Mouse (Mus musculus) liver, embryonic 15.5 days (tissue): ENCODE measurements around the gene Tbc1d4. TPM values are rescaled to one million over a fixed set of nuclear protein-coding genes. Genes with fewer than 3 reads are reported as not detected.

ENCODE experiments used
- ATAC-seq: fragments of 200-750 bp; cut with Nextera tagmentation; 2 replicates; pipeline ENCODE4 v1.8.0; 2017; ENCODE audit warnings: moderate number of reproducible peaks, mild to moderate bottlenecking, moderate library complexity; ENCODE audit not compliant: insufficient read depth
- H3K27ac ChIP-seq: fragments of 300-500 bp; sonication (generic); replicated peaks from 2 replicates; pipeline ENCODE4 v1.5.1; 2015; ENCODE audit warnings: mild to moderate bottlenecking, inconsistent platforms
- H3K27me3 ChIP-seq: fragments of 300-500 bp; sonication (generic); 2 replicates; pipeline ENCODE4 v1.6.1; 2015; ENCODE audit warnings: mild to moderate bottlenecking, inconsistent platforms
- H3K36me3 ChIP-seq: fragments of 300-500 bp; sonication (generic); replicated peaks from 2 replicates; pipeline ENCODE4 v1.6.1; 2015; ENCODE audit warnings: moderate library complexity, mild to moderate bottlenecking, inconsistent platforms
- H3K4me1 ChIP-seq: fragments of 300-500 bp; sonication (generic); replicated peaks from 2 replicates; pipeline ENCODE4 v1.6.1; 2015; ENCODE audit warnings: inconsistent platforms
- H3K4me2 ChIP-seq: fragments of 300-500 bp; sonication (generic); 2 replicates; pipeline ENCODE4 v1.6.1; 2015; ENCODE audit warnings: moderate library complexity, mild to moderate bottlenecking, inconsistent platforms
- H3K4me3 ChIP-seq: fragments of 300-500 bp; sonication (generic); replicated peaks from 2 replicates; pipeline ENCODE4 v1.5.1; 2015; ENCODE audit warnings: mild to moderate bottlenecking, inconsistent platforms
- H3K9ac ChIP-seq: fragments of 300-500 bp; sonication (generic); 2 replicates; pipeline ENCODE4 v1.6.1; 2015; ENCODE audit warnings: moderate library complexity, mild to moderate bottlenecking, inconsistent platforms
- H3K9me3 ChIP-seq: fragments of 300-500 bp; sonication (generic); replicated peaks from 2 replicates; pipeline ENCODE4 v1.6.1; 2016; ENCODE audit warnings: inconsistent platforms
- WGBS: fragments of 180-500 bp; shearing (Covaris S2); methylation state at CpG from one replicate; pipeline ENCODE4 v1.1.7; 2015; ENCODE audit warnings: mixed read lengths; ENCODE audit not compliant: insufficient replicate concordance; 5-methylcytosine and 5-hydroxymethylcytosine counted together
- polyA plus RNA-seq: library from polyadenylated mRNA; unstranded; fragments of >200 nt; fragmentation: Nextera tagmentation; extraction: Ambion mirVana; gene quantifications from 2 replicates; pipeline ENCODE4 v1.2.1, GENCODE M21; 2015

The Tbc1d4 gene
- polyA plus RNA-seq, 1 experiment from 2014 or later = 2.1 TPM

DNA sequence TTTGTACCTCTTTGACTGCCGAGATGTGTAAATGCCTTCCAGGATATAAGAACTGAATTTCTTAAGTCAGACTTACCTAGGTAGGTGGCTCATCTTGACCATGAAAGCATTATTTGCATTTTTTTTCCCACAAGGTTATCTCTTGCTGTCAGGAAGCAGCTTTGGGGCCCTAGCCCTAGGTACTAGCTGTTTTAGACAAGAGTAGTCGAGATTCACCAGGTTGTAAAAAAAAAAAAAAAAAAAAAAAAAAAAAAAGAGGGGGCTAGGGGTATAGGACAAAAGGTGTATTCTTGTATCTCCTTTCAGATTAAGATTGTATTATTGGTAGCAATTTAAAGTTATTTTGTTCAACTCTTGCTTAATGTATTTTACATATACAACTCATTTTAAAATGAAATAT is 21.6 kb upstream of the Tbc1d4 start:
- Histone ChIP-seq H3K4me3 (no peak overlapping the region), H3K36me3 (peaks cover 11% of the 10 kb centered on the region; the same call in 1 of the 2 replicates), H3K9ac (no peak overlapping the region), H3K4me1 (no peaks in the 10 kb centered on the region), H3K27me3 (no peaks in the 10 kb centered on the region), H3K9me3 (no peaks in the 10 kb centered on the region), H3K4me2 (no peak overlapping the region), H3K27ac (no peak overlapping the region)
- 62% methylated on average over 2 of the region's 2 CpGs for WGBS
- ATAC-seq = no peak

DNA sequence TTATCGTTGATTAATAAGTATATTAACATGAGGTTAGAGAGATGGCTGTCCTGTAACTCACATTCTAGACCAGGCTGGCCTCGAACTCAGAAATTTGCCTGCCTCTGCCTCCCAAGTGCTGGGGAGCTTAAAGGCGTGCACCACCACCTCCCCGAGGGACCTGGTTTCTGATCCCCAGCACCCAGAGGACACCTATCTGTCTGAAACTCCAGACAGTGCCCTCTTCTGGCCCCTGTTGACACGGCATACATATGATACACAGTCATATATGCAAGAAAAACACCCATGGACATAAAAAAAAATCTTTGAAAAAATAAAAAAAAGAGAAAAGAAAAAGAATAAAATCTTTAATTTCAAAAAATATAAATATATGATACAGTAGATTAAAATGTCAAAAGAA is 8.7 kb upstream of the Tbc1d4 start:
- Histone ChIP-seq H3K4me3 (no peak overlapping the region), H3K9me3 (no peaks in the 10 kb centered on the region), H3K27me3 (no peaks in the 10 kb centered on the region; the same call in 1 of the 2 replicates), H3K36me3 (no peaks in the 10 kb centered on the region), H3K27ac (no peak overlapping the region), H3K4me1 (no peaks in the 10 kb centered on the region), H3K4me2 (no peak overlapping the region), H3K9ac (no peak overlapping the region)
- WGBS = 64% methylated on average over 5 of the region's 5 CpGs
- ATAC-seq = no peak

DNA sequence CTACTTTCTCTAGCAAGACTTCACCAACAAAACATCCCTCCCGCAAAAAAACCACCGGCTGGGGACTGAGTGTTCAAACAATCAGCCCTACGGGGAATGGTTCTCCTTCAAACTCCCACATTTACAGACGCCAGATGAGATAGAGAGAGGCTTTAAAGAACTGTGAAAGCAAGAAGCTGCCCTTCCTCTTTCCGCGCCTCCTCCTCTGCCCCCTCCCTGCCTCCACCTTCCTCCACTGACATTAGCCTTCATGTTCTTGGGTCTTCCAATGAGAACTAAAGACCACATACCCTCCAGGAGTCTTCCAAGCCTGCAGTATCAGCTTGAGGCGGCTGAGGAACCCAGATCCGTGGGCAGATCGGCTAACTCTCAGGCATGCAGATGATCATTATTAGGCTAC is 7.2 kb upstream of the Tbc1d4 start:
- H3K9me3 ChIP-seq = no peaks in the 10 kb centered on the region
- no peak for ATAC-seq
- H3K27me3 ChIP-seq = no peaks in the 10 kb centered on the region; the same call in 1 of the 2 replicates
- no peaks in the 10 kb centered on the region for H3K36me3 ChIP-seq
- no peak overlapping the region for H3K27ac ChIP-seq
- no peak overlapping the region for H3K4me3 ChIP-seq
- no peak overlapping the region for H3K9ac ChIP-seq
- WGBS = 28% methylated on average over 9 of the region's 9 CpGs
- no peak overlapping the region for H3K4me2 ChIP-seq
- H3K4me1 ChIP-seq = no peaks in the 10 kb centered on the region

DNA sequence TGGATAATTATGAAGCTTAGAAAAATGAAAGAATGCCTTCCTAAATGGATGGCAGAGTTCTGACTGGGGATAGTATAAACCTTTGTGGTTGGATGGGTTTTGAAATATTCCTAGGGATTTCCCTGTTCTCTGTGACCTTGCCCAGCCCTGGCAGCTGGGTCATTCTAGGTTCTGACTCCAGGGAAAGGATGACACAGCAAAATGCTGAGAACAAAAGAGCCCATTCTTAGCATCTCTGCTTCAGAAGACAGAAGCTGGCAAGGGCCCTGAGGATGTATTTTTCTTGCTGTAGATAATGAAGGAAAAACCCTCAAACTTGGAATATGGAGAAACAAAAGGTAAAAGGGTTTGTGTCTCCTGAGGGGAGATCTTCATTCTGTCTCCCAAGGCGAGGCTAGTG is 4.2 kb upstream of the Tbc1d4 start:
- Histone ChIP-seq H3K36me3 (no peaks in the 10 kb centered on the region), H3K27me3 (peaks cover 14% of the 10 kb centered on the region), H3K27ac (no peak overlapping the region), H3K9me3 (no peaks in the 10 kb centered on the region), H3K4me2 (no peak overlapping the region), H3K4me1 (0 out of 2 replicates have a peak, but pooled peaks cover 3% of the 10 kb centered on the region), H3K4me3 (no peak overlapping the region), H3K9ac (no peak overlapping the region)
- no peak for ATAC-seq
- WGBS = 47% methylated on average over 1 of the region's 1 CpGs

DNA sequence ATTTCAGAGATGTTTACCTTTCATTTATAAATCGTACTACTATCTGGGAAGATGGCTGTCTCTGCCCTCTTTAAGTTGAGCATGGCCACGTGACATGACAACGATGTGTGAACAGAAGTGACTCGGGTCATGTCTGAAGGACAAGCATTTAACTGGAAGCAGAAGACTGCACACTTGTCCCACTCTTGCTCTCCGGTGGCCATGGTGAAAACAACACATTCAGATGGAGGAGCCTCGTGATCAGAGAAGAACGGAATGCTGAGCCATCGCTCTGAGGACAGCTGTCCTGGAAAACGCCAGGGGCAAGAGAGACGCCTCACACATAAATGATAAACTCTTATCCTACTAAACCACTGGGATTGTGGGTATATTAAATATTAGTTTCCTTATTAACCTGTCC is 1.7 kb upstream of the Tbc1d4 start:
- Histone ChIP-seq H3K9me3 (no peaks in the 10 kb centered on the region), H3K4me3 (no peak overlapping the region), H3K36me3 (no peaks in the 10 kb centered on the region), H3K27me3 (peaks cover 29% of the 10 kb centered on the region), H3K27ac (no peak overlapping the region), H3K4me2 (no peak overlapping the region), H3K4me1 (peaks cover 8% of the 10 kb centered on the region; the same call in 1 of the 2 replicates), H3K9ac (no peak overlapping the region)
- no peak for ATAC-seq
- 68% methylated on average over 10 of the region's 10 CpGs for WGBS

DNA sequence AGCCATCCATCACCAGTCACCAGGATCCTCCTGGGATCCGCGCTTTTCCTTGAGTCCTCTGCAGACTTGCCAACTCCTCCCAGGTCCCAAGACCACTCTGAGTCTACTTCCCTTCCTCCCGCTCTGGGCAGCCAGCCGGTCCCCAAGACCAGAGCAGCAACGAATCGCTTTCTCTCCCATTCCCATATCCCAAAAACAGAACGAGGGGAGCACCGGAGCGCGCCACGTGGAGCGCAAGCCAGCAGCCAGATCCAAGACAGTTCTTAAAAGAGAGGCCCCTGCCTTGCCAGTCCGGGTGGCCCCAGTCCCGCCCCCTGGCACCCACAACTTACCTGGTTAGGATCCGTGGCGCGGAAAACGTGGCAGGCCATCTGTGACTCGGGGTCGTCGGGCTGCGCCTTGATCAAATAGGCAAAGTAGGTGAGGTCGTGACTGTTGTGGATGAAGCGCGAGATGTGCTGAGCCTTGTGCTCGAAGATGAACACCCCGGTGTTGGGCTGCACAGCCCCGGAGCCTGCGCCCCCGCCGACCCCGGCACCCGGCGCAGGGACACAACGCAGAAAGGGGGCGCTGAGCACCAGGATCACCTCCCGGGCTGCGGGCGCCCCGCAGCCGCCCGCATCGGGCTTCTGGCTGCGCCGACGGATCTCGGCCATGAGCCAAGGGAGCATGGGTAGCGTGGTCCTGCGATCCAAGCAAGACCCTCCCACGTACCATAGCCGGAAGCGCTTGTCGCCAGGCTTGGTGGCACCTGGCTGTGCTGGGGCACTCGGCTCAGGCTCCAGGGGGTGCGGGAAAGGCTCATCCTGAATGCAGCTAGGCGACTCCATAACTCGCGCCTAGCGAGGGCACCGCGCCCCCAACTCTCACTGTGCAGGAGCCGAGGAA is 1.1 kb downstream of the Tbc1d4 start:
- H3K27ac ChIP-seq = no peak overlapping the region
- no peaks in the 10 kb centered on the region for H3K9me3 ChIP-seq
- peaks cover 8% of the 10 kb centered on the region; the same call in 1 of the 2 replicates for H3K4me1 ChIP-seq
- H3K4me3 ChIP-seq = peak overlapping the region; percentile 57
- peak overlapping the region; percentile 72 for H3K4me2 ChIP-seq
- ATAC-seq = peak; percentile 32; the same call in 1 of the 2 replicates
- WGBS = under 1% methylated on average over 62 of the region's 62 CpGs
- H3K27me3 ChIP-seq = peaks cover 29% of the 10 kb centered on the region
- H3K36me3 ChIP-seq = no peaks in the 10 kb centered on the region
- 0 out of 2 replicates have a peak overlapping the region, but pooled peaks have one; percentile 12 for H3K9ac ChIP-seq

DNA sequence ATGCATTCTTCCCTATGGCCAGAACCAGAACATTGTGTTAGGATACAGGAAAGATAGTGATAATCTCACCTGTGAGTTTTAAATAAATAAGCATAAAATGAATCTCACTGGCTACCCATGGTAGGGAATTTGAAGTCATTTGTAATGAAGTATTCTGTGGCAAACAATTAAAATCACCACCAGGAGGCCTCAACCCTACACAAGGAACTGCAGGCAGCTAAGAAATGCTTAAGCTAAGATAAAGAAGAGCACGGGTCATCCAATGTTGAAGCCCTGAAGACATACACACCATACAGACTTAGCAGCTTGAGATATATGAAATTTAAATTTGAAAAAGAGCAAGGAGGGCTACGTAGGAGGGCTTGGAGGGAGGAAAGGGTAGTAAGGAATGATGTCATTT is 3.1 kb downstream of the Tbc1d4 start:
- Histone ChIP-seq H3K9ac (no peak overlapping the region), H3K27ac (no peak overlapping the region), H3K4me1 (peaks cover 8% of the 10 kb centered on the region; the same call in 1 of the 2 replicates), H3K36me3 (no peaks in the 10 kb centered on the region), H3K9me3 (no peaks in the 10 kb centered on the region), H3K4me2 (no peak overlapping the region), H3K27me3 (peaks cover 29% of the 10 kb centered on the region), H3K4me3 (no peak overlapping the region)
- 36% methylated on average over 2 of the region's 2 CpGs for WGBS
- ATAC-seq = no peak

DNA sequence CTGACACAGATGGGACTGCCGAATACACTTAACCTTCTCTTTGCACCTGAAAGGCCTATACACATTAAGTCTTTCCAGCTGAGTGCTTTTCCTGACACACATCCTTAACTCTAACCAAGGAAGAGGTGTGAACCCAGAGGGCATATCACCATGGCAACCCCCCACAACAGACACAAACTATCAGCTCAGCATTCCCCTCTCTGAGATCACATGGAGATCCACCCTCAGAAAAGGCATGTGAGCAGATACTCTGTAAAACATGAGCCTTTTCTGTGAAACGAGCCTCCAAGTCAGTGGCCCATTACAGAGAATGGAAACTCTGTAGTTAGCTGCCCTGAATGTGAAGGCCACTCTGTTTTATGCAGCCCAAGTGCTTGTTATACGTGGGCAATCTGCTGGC is 6.1 kb downstream of the Tbc1d4 start:
- Histone ChIP-seq H3K9ac (no peak overlapping the region), H3K9me3 (no peaks in the 10 kb centered on the region), H3K27ac (no peak overlapping the region), H3K4me3 (no peak overlapping the region), H3K4me1 (peaks cover 2% of the 10 kb centered on the region; the same call in 1 of the 2 replicates), H3K36me3 (no peaks in the 10 kb centered on the region), H3K4me2 (no peak overlapping the region), H3K27me3 (peaks cover 11% of the 10 kb centered on the region)
- no peak for ATAC-seq
- 55% methylated on average over 3 of the region's 3 CpGs for WGBS

DNA sequence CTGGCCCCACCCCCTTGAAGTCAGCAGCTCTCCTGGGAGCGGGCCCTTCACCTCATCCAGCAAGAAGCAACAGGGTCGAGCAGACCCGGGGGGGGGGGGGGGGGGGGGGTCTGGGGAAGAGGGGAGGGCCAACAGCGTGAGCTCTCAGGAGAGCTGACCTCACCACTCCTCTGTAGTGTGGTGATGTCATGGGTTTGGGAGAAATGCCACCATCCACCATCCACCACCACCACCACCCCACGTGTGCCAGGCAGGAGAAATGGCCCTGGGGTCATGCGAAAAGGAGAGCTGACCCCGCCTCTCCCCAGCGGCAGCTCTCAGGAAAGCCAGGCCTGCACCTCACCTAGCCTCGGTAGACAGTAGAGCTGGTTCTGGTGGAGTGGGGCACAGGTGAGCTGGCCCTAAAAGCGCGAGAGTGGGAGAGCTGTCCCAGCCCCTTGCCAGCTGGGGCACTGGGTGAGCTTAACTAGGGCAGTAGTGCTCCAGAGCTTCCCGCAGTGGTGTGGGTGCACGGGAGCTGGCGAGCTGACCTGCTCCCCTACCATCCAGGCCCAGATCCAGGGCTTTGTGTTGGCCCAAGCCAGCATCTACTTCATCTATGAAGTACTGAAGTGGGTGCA is 11.8 kb downstream of the Tbc1d4 start:
- no peak for ATAC-seq
- Histone ChIP-seq H3K4me2 (no peak overlapping the region), H3K27me3 (no peaks in the 10 kb centered on the region), H3K9ac (no peak overlapping the region), H3K27ac (no peak overlapping the region), H3K9me3 (no peaks in the 10 kb centered on the region), H3K4me1 (no peaks in the 10 kb centered on the region), H3K36me3 (no peaks in the 10 kb centered on the region), H3K4me3 (no peak overlapping the region)
- WGBS = 74% methylated on average over 12 of the region's 14 CpGs

DNA sequence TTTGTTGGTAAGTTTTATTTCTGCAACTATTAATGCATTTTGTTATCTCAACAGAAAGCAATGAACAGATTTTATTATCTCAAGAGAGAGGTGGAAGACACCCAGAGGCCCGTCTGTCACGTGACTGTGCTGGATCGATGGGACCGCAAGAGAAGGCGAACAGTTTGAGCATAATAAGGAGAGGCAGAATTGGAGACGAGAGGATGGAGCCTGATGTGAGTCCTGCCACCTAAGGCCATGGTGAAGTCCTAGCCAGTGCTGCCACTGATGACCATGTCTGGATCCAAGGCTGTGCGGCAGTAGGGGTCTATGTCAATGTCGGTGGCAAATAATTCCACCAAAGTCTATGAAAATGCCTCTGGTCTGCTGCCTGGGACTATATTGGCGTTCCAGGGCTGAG is 12.3 kb downstream of the Tbc1d4 start:
- WGBS = 79% methylated on average over 9 of the region's 9 CpGs
- no peak for ATAC-seq
- H3K9me3 ChIP-seq = no peaks in the 10 kb centered on the region

DNA sequence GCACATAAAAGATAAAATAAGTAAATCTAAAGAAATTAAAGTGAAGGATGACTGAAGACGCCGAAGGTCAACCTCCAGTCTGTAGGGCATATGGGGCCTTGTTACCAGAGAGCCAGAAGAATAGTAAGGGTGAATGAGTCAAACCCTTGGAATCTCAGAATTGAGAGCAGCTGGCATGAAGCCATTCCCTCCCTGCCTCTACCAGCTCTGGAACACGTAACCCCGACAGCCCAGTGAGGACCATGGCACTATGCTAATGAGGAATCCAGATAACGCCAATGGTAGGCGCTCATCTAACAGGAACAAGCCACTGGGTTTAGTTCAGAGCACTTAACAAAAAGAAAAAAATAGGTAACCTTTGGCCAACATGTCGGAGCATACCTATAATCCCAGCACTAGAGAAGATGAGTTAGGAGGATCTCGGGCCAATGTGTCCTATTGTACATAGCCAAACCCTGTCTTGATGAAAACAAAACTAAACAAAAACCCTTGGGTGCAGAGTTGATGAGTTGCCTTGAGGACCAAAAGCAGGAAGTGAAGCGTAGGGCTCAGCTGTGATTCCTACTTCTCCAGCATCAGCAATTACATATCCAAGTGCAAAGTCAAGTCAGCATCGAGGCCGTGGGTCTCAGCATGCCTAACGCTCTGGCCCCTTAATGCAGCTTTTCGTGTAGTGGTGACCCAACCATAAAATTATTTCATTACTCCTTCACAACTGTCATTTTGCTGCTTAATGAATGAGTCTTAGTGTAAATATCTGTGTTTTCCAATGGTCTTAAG is 13.5 kb downstream of the Tbc1d4 start:
- H3K27me3 ChIP-seq = no peaks in the 10 kb centered on the region
- ATAC-seq = no peak

More for the DNA sequence above, 12.3 kb downstream of the Tbc1d4 start:
- H3K27ac ChIP-seq = no peak overlapping the region
- H3K4me2 ChIP-seq = no peak overlapping the region
- no peaks in the 10 kb centered on the region for H3K36me3 ChIP-seq
- H3K9ac ChIP-seq = no peak overlapping the region
- no peak overlapping the region for H3K4me3 ChIP-seq
- no peaks in the 10 kb centered on the region for H3K27me3 ChIP-seq
- H3K4me1 ChIP-seq = no peaks in the 10 kb centered on the region

More for the DNA sequence above, 13.5 kb downstream of the Tbc1d4 start:
- no peak overlapping the region for H3K4me2 ChIP-seq
- no peaks in the 10 kb centered on the region for H3K36me3 ChIP-seq
- H3K4me3 ChIP-seq = no peak overlapping the region
- WGBS = 75% methylated on average over 13 of the region's 13 CpGs
- no peaks in the 10 kb centered on the region for H3K9me3 ChIP-seq
- H3K4me1 ChIP-seq = no peaks in the 10 kb centered on the region
- H3K9ac ChIP-seq = no peak overlapping the region
- H3K27ac ChIP-seq = no peak overlapping the region
